Mouse (Mus musculus): ENCODE results near the gene Dnah7c. TPM values are rescaled to one million over a fixed set of nuclear protein-coding genes. Genes with fewer than 3 reads are reported as not detected.
"Not testable (repeated sequence)": the region's sequence is repeated elsewhere in the genome, so short reads cannot be mapped to it uniquely, and the experiment has no call there.

The Dnah7c gene
- 0.23 and 0.33 TPM in 2 replicates for polyA plus RNA-seq (2014; fragmentation: Nextera tagmentation; extraction: Ambion mirVana)

GRCm38 (mm10) chr1:46425137-46425925 lies at the start of gene Dnah7c:
Gene Dnah7c, plus strand, starts transcription at chr1:46425592.
- Histone ChIP-seq H3K36me3 (replicated peaks; ENCODE audit: control insufficient read depth, insufficient read depth) (no peaks in the 10 kb centered on the region), H3K27me3 (ENCODE audit: control insufficient read depth, insufficient read depth, low read length) (no peaks in the 10 kb centered on the region), H3K4me3 (replicated peaks; ENCODE audit: low read length) (peak within 1 kb of the TSS; percentile 50), H3K27ac (no peak within 1 kb of the TSS), H3K9ac (peak within 1 kb of the TSS; percentile 63), H3K9me3 (ENCODE audit: control insufficient read depth, low read length) (no peaks in the 10 kb centered on the region), H3K4me1 (replicated peaks; ENCODE audit: control insufficient read depth, insufficient read depth, low read length) (peaks cover 4% of the 10 kb centered on the region; the same call in 1 of the 2 replicates), H3K4me2 (replicated peaks) (peak within 1 kb of the TSS; percentile 90)
- DNase-seq (ENCODE audit: low spot score) (peak; percentile 63), ATAC-seq (ENCODE audit: low FRiP score) (peak; percentile 87)
- whole genome bisulfite sequencing, result 10% methylated on average over 30 of the region's 30 CpGs

- 92% methylated on average over 3 of the region's 3 CpGs for WGBS
- ATAC-seq (ENCODE audit: low FRiP score); H3K4me3 ChIP-seq (replicated peaks; ENCODE audit: low read length); DNase-seq (ENCODE audit: low spot score); H3K27ac ChIP-seq; H3K9me3 ChIP-seq (ENCODE audit: control insufficient read depth, low read length); H3K4me2 ChIP-seq (replicated peaks); H3K27me3 ChIP-seq (ENCODE audit: control insufficient read depth, insufficient read depth, low read length); H3K36me3 ChIP-seq (replicated peaks; ENCODE audit: control insufficient read depth, insufficient read depth); H3K4me1 ChIP-seq (replicated peaks; ENCODE audit: control insufficient read depth, insufficient read depth, low read length); H3K9ac ChIP-seq: not testable (repeated sequence)
Measured at GRCm38 (mm10) chr1:46380641-46381040, 44.8 kb upstream of the Dnah7c start.

- not testable (repeated sequence) for H3K36me3 ChIP-seq (replicated peaks; ENCODE audit: control insufficient read depth, insufficient read depth); H3K27me3 ChIP-seq (ENCODE audit: control insufficient read depth, insufficient read depth, low read length); H3K27ac ChIP-seq; H3K4me2 ChIP-seq (replicated peaks); H3K4me1 ChIP-seq (replicated peaks; ENCODE audit: control insufficient read depth, insufficient read depth, low read length); H3K9me3 ChIP-seq (ENCODE audit: control insufficient read depth, low read length); H3K4me3 ChIP-seq (replicated peaks; ENCODE audit: low read length); H3K9ac ChIP-seq
- WGBS, result 42% methylated on average over 3 of the region's 4 CpGs
- ATAC-seq (ENCODE audit: low FRiP score) (peak; percentile 43; the same call in 1 of the 2 replicates), DNase-seq (ENCODE audit: low spot score) (peak; percentile 24)
Measured at GRCm38 (mm10) chr1:46394681-46395297, 30.6 kb upstream of the Dnah7c start.

- ATAC-seq (ENCODE audit: low FRiP score), result no peak
- Histone ChIP-seq H3K36me3 (replicated peaks; ENCODE audit: control insufficient read depth, insufficient read depth) (no peaks in the 10 kb centered on the region), H3K27me3 (ENCODE audit: control insufficient read depth, insufficient read depth, low read length) (no peaks in the 10 kb centered on the region)
Measured at GRCm38 (mm10) chr1:46408324-46409115, 16.9 kb upstream of the Dnah7c start.

GRCm38 (mm10) chr1:46414798-46415197 lies 10.6 kb upstream of the Dnah7c start:
- H3K27me3 ChIP-seq (ENCODE audit: control insufficient read depth, insufficient read depth, low read length); H3K4me2 ChIP-seq (replicated peaks); H3K27ac ChIP-seq; H3K36me3 ChIP-seq (replicated peaks; ENCODE audit: control insufficient read depth, insufficient read depth); H3K4me1 ChIP-seq (replicated peaks; ENCODE audit: control insufficient read depth, insufficient read depth, low read length); ATAC-seq (ENCODE audit: low FRiP score); DNase-seq (ENCODE audit: low spot score); H3K4me3 ChIP-seq (replicated peaks; ENCODE audit: low read length); H3K9ac ChIP-seq; H3K9me3 ChIP-seq (ENCODE audit: control insufficient read depth, low read length): not testable (repeated sequence)
- 92% methylated on average over 7 of the region's 7 CpGs for WGBS

More at GRCm38 (mm10) chr1:46408324-46409115, 16.9 kb upstream of the Dnah7c start:
- no peak overlapping the region for H3K4me2 ChIP-seq (replicated peaks)
- no peak overlapping the region for H3K27ac ChIP-seq
- H3K4me3 ChIP-seq (replicated peaks; ENCODE audit: low read length), result no peak overlapping the region
- no peaks in the 10 kb centered on the region for H3K9me3 ChIP-seq (ENCODE audit: control insufficient read depth, low read length)
- no peak for DNase-seq (ENCODE audit: low spot score)
- WGBS, result 88% methylated on average over 6 of the region's 6 CpGs
- H3K9ac ChIP-seq, result no peak overlapping the region
- no peaks in the 10 kb centered on the region for H3K4me1 ChIP-seq (replicated peaks; ENCODE audit: control insufficient read depth, insufficient read depth, low read length)

- H3K4me1 ChIP-seq (replicated peaks; ENCODE audit: control insufficient read depth, insufficient read depth, low read length); H3K9me3 ChIP-seq (ENCODE audit: control insufficient read depth, low read length); H3K9ac ChIP-seq; H3K36me3 ChIP-seq (replicated peaks; ENCODE audit: control insufficient read depth, insufficient read depth); H3K4me2 ChIP-seq (replicated peaks); H3K27ac ChIP-seq; ATAC-seq (ENCODE audit: low FRiP score); H3K27me3 ChIP-seq (ENCODE audit: control insufficient read depth, insufficient read depth, low read length); H3K4me3 ChIP-seq (replicated peaks; ENCODE audit: low read length): not testable (repeated sequence)
- WGBS, result 33% methylated on average over 3 of the region's 3 CpGs
- peak; percentile 73 for DNase-seq (ENCODE audit: low spot score)
Measured at GRCm38 (mm10) chr1:46416946-46417345, 8.4 kb upstream of the Dnah7c start.

- H3K9me3 ChIP-seq (ENCODE audit: control insufficient read depth, low read length); H3K4me3 ChIP-seq (replicated peaks; ENCODE audit: low read length); H3K4me1 ChIP-seq (replicated peaks; ENCODE audit: control insufficient read depth, insufficient read depth, low read length); H3K27me3 ChIP-seq (ENCODE audit: control insufficient read depth, insufficient read depth, low read length); H3K9ac ChIP-seq; H3K36me3 ChIP-seq (replicated peaks; ENCODE audit: control insufficient read depth, insufficient read depth); H3K4me2 ChIP-seq (replicated peaks); DNase-seq (ENCODE audit: low spot score): not testable (repeated sequence)
- H3K27ac ChIP-seq, result peak overlapping the region; percentile 20; the same call in 1 of the 2 replicates
- 63% methylated on average over 3 of the region's 4 CpGs for WGBS
- peak; percentile 90 for ATAC-seq (ENCODE audit: low FRiP score)
Measured at GRCm38 (mm10) chr1:46418966-46419365, 6.4 kb upstream of the Dnah7c start.

GRCm38 (mm10) chr1:46428401-46428800 lies 3.0 kb downstream of the Dnah7c start:
- DNase-seq (ENCODE audit: low spot score), result no peak
- H3K4me3 ChIP-seq (replicated peaks; ENCODE audit: low read length), result no peak overlapping the region

GRCm38 (mm10) chr1:46514671-46515070 lies 89.3 kb downstream of the Dnah7c start:
- not testable (repeated sequence) for H3K36me3 ChIP-seq (replicated peaks; ENCODE audit: control insufficient read depth, insufficient read depth); H3K27ac ChIP-seq; H3K4me3 ChIP-seq (replicated peaks; ENCODE audit: low read length); H3K27me3 ChIP-seq (ENCODE audit: control insufficient read depth, insufficient read depth, low read length); DNase-seq (ENCODE audit: low spot score); ATAC-seq (ENCODE audit: low FRiP score); H3K4me1 ChIP-seq (replicated peaks; ENCODE audit: control insufficient read depth, insufficient read depth, low read length); H3K9ac ChIP-seq; H3K9me3 ChIP-seq (ENCODE audit: control insufficient read depth, low read length); H3K4me2 ChIP-seq (replicated peaks)
- 89% methylated on average over 1 of the region's 1 CpGs for WGBS

More at GRCm38 (mm10) chr1:46428401-46428800, 3.0 kb downstream of the Dnah7c start:
- Histone ChIP-seq H3K27me3 (ENCODE audit: control insufficient read depth, insufficient read depth, low read length) (no peaks in the 10 kb centered on the region), H3K4me1 (replicated peaks; ENCODE audit: control insufficient read depth, insufficient read depth, low read length) (peaks cover 4% of the 10 kb centered on the region; the same call in 1 of the 2 replicates), H3K36me3 (replicated peaks; ENCODE audit: control insufficient read depth, insufficient read depth) (no peaks in the 10 kb centered on the region), H3K27ac (no peak overlapping the region), H3K9ac (no peak overlapping the region), H3K9me3 (ENCODE audit: control insufficient read depth, low read length) (no peaks in the 10 kb centered on the region), H3K4me2 (replicated peaks) (no peak overlapping the region)
- 94% methylated on average over 2 of the region's 2 CpGs for WGBS
- no peak for ATAC-seq (ENCODE audit: low FRiP score)
